Mouse (Mus musculus) stomach, postnatal 0 days (tissue): ENCODE measurements around the gene Pfkp. TPM values are rescaled to one million over a fixed set of nuclear protein-coding genes. Genes with fewer than 3 reads are reported as not detected.

ENCODE experiments used
- ATAC-seq: fragments of 200-750 bp; cut with Nextera tagmentation; 2 replicates; pipeline ENCODE4 v1.8.0; 2017; ENCODE audit not compliant: low FRiP score, low TSS enrichment
- DNase-seq: peaks from one replicate; pipeline ENCODE4 v3.0.0-alpha.2; 2016; ENCODE audit warnings: low spot score
- H3K27ac ChIP-seq: fragments of 300-500 bp; sonication (generic); replicated peaks from 2 replicates; pipeline ENCODE4 v1.5.1; 2014; ENCODE audit warnings: mild to moderate bottlenecking, control low read depth
- H3K27me3 ChIP-seq: fragments of 300-500 bp; sonication (generic); 2 replicates; pipeline ENCODE4 v1.6.1; 2014; ENCODE audit warnings: low read length; ENCODE audit not compliant: control insufficient read depth, insufficient read depth
- H3K36me3 ChIP-seq: fragments of 300-500 bp; sonication (generic); 2 replicates; pipeline ENCODE4 v1.6.1; 2014; ENCODE audit warnings: low read length, mixed read lengths; ENCODE audit not compliant: control insufficient read depth, insufficient read depth
- H3K4me1 ChIP-seq: fragments of 300-500 bp; sonication (generic); replicated peaks from 2 replicates; pipeline ENCODE4 v1.6.1; 2014; ENCODE audit warnings: antibody characterized with exemption; ENCODE audit not compliant: control insufficient read depth, insufficient read depth
- H3K4me2 ChIP-seq: fragments of 300-500 bp; sonication (generic); replicated peaks from 2 replicates; pipeline ENCODE4 v1.6.1; 2014; ENCODE audit warnings: low read depth, mild to moderate bottlenecking, control low read depth, moderate library complexity
- H3K4me3 ChIP-seq: fragments of 300-500 bp; sonication (generic); 2 replicates; pipeline ENCODE4 v1.5.1; 2014; ENCODE audit warnings: low read depth, low read length, control low read depth
- H3K9ac ChIP-seq: fragments of 300-500 bp; sonication (generic); 2 replicates; pipeline ENCODE4 v1.6.1; 2014; ENCODE audit warnings: mild to moderate bottlenecking, low read length, control low read depth, mixed read lengths
- H3K9me3 ChIP-seq: fragments of 300-500 bp; sonication (generic); 2 replicates; pipeline ENCODE4 v1.6.1; 2016; ENCODE audit warnings: low read length; ENCODE audit not compliant: control insufficient read depth
- CTCF ChIP-seq: IDR thresholded peaks from 2 replicates; pipeline ENCODE4 v1.5.1; 2016; ENCODE audit warnings: antibody characterized with exemption, low read depth, mild to moderate bottlenecking, moderate library complexity
- EP300 ChIP-seq: optimal IDR thresholded peaks from 2 replicates; pipeline ENCODE3; 2016; ENCODE audit warnings: antibody characterized with exemption
- WGBS: fragments of 180-500 bp; shearing (Covaris S2); extraction: QIAGEN DNeasy Blood & Tissue Kit; methylation state at CpG from one replicate; pipeline ENCODE4 v1.1.7; 2014; 5-methylcytosine and 5-hydroxymethylcytosine counted together
- polyA plus RNA-seq: library from polyadenylated mRNA; unstranded; fragments of >200 nt; fragmentation: Nextera tagmentation; extraction: Ambion mirVana; gene quantifications from 2 replicates; pipeline ENCODE4 v1.2.1, GENCODE M21; 2015

Pfkp gene
- polyA plus RNA-seq, 1 experiment from 2014 or later, result 41.1 TPM

DNA sequence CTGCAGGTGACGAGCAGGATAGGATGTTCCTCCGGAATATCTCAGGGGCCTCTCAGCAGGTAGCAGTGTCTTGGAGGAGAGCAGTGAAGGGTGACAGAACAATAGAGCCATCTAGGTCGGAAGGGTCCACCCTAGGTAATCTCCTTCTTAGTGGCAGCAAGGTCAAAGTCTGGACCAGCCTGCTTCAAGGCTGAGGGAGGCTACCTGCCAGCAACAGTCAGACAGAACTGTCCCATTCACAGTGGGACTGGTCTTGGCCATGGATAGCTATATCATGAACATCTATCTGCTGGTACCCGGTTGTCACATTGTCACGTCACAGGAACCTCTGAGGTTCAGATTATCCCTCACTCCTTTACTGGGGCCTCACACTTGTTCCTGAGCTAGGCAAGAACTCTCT, 15.6 kb upstream of the Pfkp start:
- Histone ChIP-seq H3K4me1 (no peaks in the 10 kb centered on the region), H3K36me3 (no peaks in the 10 kb centered on the region), H3K4me2 (no peak overlapping the region), H3K4me3 (no peak overlapping the region), H3K27ac (no peak overlapping the region), H3K9me3 (no peaks in the 10 kb centered on the region), H3K27me3 (no peaks in the 10 kb centered on the region), H3K9ac (no peak overlapping the region)
- ATAC-seq (no peak), DNase-seq (no peak)
- TF ChIP-seq EP300, result no peak
- TF ChIP-seq CTCF, result no peak
- WGBS, result 75% methylated on average over 5 of the region's 5 CpGs

DNA sequence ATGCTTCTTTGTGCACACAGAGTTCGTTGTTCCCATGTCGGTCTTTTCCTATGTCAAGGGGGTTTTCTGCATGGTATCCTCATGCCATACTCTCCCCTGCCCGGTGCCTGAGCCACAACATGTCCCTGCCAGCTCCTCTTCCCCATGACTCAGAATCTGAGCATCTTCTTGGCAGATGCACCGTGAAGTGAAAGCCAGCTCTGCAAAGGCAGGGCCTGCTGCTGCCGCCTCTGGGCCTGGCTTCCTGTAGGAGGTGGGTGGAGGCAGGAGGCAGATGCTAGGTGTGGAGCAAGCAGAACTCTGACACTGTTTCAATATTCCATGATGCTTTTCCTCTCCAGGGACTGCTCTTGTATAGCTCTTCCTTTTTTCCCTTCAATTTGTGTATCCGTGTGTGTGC, 10.7 kb upstream of the Pfkp start:
- Histone ChIP-seq H3K9me3 (no peaks in the 10 kb centered on the region), H3K4me2 (no peak overlapping the region), H3K9ac (no peak overlapping the region), H3K4me3 (no peak overlapping the region), H3K36me3 (no peaks in the 10 kb centered on the region), H3K27ac (no peak overlapping the region), H3K4me1 (no peaks in the 10 kb centered on the region), H3K27me3 (no peaks in the 10 kb centered on the region)
- DNase-seq, result no peak
- 0 out of 2 replicates have a peak, but pooled peaks have one; percentile 8 for ATAC-seq
- 54% methylated on average over 6 of the region's 6 CpGs for WGBS
- no peak for TF ChIP-seq CTCF
- no peak for TF ChIP-seq EP300

DNA sequence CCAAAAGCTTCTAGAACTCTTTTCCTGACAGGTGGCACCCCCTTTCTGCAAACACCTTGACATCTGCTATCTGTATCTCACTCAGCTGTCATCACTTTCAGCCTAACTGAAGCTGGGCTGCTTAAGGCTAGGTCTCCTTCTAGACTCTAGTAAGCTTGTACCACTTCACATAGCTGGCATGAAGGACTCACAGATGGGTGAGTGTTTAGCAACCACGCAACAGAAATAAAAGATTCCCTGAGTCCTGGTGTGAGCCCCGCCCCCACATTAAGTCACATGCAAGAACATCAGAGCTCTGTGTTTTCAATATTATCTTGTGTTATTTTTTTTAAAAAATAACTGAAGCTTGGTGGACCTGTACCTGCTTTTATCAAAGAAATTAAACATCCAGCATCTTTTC, 8.7 kb upstream of the Pfkp start:
- no peak for DNase-seq
- no peak for TF ChIP-seq CTCF
- TF ChIP-seq EP300, result no peak
- WGBS, result 93% methylated on average over 2 of the region's 2 CpGs

DNA sequence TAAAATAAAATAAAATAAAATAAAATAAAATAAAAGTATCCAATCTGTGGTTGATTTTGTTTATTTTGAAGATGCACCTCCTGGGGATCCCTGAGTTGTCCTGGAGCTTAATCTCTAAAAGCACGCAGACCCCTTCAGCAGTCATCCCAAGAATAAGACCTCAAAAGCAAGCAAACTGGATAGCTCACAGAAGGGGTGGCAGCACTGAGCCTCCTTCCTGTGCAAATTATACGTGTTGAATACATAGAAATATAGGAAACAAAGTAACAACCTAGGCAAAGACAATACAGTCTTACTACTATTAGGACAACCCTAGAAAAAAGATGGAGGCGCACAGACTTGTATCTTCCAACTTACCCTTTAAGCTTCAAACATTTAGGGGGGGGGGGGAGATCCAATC, 965 bp upstream of the Pfkp start:
- ATAC-seq, result no peak
- Histone ChIP-seq H3K4me1 (peaks cover 9% of the 10 kb centered on the region), H3K27ac (no peak overlapping the region), H3K27me3 (no peaks in the 10 kb centered on the region), H3K9me3 (no peaks in the 10 kb centered on the region), H3K4me3 (no peak overlapping the region), H3K4me2 (no peak overlapping the region), H3K9ac (no peak overlapping the region), H3K36me3 (no peaks in the 10 kb centered on the region)
- WGBS, result 75% methylated on average over 3 of the region's 3 CpGs
- no peak for DNase-seq
- TF ChIP-seq CTCF (peak; percentile 17; the same call in 1 of the 2 replicates), EP300 (no peak)

More for the DNA sequence above, 8.7 kb upstream of the Pfkp start:
- no peak overlapping the region for H3K4me2 ChIP-seq
- no peaks in the 10 kb centered on the region for H3K36me3 ChIP-seq
- H3K4me3 ChIP-seq, result no peak overlapping the region
- no peak overlapping the region for H3K9ac ChIP-seq
- no peaks in the 10 kb centered on the region for H3K27me3 ChIP-seq
- H3K27ac ChIP-seq, result no peak overlapping the region
- no peak for ATAC-seq
- no peaks in the 10 kb centered on the region for H3K9me3 ChIP-seq
- H3K4me1 ChIP-seq, result no peaks in the 10 kb centered on the region

DNA sequence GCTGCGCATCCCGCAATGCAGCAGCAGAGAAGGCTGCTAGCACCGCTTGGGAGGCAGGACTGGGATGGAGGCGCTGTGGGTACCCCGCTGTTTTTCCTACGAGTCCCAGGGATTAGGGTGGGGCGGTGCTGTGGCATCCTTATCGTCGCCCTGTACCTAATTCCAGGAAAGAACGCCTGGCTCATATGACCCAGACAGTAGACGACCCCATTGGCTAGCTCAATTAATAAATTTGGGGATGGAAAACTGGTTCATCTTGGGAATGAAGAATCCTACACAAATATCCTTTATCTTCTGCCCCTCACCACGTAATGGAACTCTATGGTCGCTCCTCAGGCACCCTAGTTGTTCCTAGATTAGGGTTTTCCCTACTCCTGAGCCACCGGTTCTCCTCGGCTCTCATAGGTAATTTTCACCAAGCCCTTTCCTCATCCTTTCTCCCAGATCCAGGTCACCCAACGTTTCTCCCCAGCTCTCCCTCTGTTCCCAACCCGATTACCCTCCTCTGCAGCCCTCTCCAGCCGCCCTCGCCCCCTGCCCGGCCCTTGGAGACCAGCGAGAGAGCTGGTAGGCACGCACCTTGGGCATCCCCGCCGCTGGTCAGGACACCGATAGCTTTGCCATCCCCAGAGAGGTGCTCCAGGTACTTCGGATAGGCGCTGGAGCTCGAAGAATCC, 447 bp downstream of the Pfkp start:
- peak overlapping the region; percentile 68 for H3K9ac ChIP-seq
- ATAC-seq, result peak; percentile 28; the same call in 1 of the 2 replicates
- TF ChIP-seq CTCF, result no peak
- no peak for TF ChIP-seq EP300
- no peak for DNase-seq
- peaks cover 9% of the 10 kb centered on the region for H3K4me1 ChIP-seq
- peak overlapping the region; percentile 66 for H3K4me3 ChIP-seq
- peak overlapping the region; percentile 98 for H3K4me2 ChIP-seq
- no peaks in the 10 kb centered on the region for H3K36me3 ChIP-seq
- H3K27me3 ChIP-seq, result no peaks in the 10 kb centered on the region
- WGBS, result under 1% methylated on average over 26 of the region's 28 CpGs
- peak overlapping the region; percentile 71 for H3K27ac ChIP-seq
- no peaks in the 10 kb centered on the region for H3K9me3 ChIP-seq

DNA sequence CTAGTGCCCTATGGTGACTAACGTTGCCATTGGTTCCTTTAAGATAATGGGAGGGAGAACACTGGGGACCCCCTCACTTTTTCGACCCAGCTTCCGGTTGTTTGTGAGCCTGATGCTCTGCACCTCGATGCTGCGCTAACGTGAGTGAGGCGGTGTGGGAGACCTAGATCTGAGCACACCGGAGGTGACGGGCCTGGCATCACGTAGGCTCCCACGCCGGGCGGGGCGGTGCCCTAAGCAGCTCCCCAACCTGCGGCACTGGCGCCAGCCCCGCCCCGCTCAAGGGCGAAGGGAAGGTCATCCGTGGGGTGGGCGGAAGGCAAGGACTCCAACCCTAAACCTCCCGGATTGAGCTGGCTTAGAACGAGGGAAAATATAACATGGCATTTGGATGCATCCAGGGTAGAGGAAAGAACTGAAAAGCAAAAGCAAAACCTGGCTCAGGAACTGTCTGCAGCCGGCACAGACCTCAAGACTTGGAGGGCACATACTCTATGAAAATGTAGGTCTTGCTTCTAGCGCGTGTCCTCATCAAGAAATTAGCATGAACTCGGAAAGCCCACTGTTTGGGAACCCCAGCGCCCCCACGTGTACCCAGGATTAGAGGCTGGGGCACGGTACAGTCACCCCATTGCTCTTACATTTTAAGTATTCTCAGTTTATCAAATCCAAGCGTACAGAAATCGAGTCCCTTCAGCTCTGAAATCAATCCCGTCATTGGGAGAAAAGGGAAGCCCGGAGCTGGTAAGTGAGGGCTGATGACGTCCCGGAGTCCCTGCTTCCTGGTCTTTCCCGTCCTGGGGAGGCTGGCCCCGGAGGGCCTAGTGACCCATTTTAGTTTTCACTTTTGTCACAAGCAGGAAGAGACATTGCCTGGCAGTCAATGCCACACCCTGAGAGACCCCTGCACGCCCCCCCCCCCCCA, 1.2 kb downstream of the Pfkp start:
- peak overlapping the region; percentile 66 for H3K4me3 ChIP-seq
- H3K36me3 ChIP-seq, result no peaks in the 10 kb centered on the region
- ATAC-seq (peak; percentile 81), DNase-seq (peak; percentile 76)
- H3K9me3 ChIP-seq, result no peaks in the 10 kb centered on the region
- no peaks in the 10 kb centered on the region for H3K27me3 ChIP-seq
- 2% methylated on average over 39 of the region's 39 CpGs for WGBS
- H3K9ac ChIP-seq, result peak overlapping the region; percentile 68
- H3K4me1 ChIP-seq, result peaks cover 9% of the 10 kb centered on the region
- peak overlapping the region; percentile 71 for H3K27ac ChIP-seq
- no peak for TF ChIP-seq CTCF
- TF ChIP-seq EP300, result no peak
- H3K4me2 ChIP-seq, result peak overlapping the region; percentile 98
